Mouse (Mus musculus) urinary bladder, postnatal 4 days (tissue): ENCODE results near the gene Cldn11.
A peak's percentile ranks its signal among the peaks of the same experiment; 100 is the strongest.

Source experiments
- DNase-seq, 2 experiments: peaks; one replicate each; pipeline ENCODE4 v3.0.0; 2021 to 2022; ENCODE audit warnings: low spot score in 2 of 2

The Cldn11 gene

DNA sequence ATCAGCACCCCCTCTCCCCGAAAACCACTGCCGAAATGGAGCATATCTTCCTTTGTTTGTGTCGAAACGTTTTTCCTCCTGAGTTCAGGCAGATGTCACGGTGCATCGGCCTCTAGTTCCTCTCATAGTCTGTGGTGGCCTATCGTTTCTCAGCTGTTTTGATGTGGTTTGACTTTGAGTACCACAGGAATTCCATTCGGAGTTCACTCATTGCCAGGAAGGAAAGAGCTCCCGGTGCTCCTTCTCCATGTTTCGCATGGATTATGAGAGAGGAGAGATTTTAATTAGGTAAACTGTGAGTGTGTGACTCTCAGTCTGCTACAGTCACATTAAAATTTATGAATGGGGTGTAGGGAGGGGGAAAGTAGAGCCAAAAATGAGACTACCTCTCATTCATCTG, 10.3 kb downstream of the Cldn11 start:
- DNase-seq, result no peak

DNA sequence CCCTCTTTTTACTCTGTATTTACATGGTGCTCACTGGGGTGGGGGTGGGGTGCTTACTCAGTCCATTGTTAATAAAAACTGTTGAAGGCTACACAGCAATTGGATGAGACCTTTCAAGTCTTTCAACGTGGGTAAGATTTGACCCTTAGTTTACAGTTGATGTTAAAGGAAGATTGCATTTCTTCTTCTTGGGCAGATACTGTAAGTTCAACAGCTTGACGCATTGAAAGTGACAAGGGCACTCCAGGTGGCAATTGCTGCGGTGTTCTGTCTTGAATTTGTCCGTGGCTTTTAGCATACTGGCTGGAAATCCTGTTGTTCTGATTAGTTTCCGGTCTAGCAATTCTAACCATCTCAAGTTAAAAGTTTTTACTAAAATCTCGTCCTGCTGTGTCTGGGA, 11.6 kb downstream of the Cldn11 start:
- DNase-seq, result no peak

DNA sequence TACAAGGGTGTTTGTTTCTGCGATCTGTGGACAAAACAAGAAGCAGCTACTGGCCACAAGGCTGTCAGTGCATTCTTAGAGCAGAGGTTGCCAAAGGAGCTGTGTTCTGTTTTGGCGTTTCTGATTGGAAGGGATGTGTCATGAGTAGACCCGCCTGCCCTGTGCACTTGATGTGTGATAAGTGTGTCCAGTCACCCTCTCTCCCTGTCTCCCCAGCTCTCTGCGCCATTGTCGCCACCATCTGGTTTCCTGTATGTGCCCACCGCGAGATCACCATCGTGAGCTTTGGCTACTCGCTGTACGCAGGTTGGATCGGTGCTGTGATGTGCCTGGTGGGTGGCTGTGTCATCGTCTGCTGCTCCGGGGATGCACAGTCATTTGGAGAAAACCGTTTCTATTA, 13.1 kb downstream of the Cldn11 start:
- no peak for DNase-seq

DNA sequence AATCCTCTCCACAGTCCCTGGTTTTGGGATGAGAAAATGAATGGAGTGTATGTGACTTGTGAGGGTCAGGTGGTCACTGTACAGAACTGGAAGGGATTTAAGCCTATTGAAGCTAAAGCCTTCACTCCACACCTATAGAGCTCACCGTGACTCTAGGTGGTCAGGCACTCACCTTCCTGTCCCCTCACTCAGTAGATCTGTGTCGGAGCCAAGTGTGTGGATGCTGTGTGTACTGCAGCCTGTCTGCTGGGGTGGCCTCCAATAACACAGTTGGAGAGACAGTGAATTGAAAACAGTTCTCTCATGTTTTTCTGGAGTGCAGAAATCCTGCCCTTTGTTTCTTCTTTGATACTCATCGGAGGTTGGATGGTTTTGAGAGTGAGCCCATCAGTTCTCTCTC, 16.1 kb downstream of the Cldn11 start:
- no peak for DNase-seq

DNA sequence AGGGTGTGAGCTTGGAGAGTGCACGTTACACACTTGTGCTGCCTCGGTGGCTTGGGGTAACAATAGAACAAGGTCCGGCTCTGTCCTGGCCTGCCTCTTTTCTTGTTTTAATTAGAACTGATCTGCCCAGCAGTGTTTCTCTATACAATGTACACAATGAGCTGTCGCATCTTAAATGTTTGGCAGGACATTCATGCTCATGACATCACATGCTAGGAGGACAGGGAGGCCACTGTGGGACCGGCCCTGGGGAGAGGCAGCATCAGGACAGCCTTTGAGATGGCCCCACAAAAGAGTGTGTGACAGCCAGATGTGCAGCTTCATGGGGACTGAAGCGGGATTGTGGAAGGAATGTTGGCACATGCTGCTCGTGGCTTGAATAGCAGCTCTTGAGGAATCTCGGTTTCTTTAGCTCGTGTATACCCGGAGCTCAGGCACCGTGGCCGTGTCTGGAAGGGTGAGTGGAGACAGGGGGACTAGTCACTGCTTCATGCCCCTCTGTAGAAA, 16.7 kb downstream of the Cldn11 start:
- no peak for DNase-seq

DNA sequence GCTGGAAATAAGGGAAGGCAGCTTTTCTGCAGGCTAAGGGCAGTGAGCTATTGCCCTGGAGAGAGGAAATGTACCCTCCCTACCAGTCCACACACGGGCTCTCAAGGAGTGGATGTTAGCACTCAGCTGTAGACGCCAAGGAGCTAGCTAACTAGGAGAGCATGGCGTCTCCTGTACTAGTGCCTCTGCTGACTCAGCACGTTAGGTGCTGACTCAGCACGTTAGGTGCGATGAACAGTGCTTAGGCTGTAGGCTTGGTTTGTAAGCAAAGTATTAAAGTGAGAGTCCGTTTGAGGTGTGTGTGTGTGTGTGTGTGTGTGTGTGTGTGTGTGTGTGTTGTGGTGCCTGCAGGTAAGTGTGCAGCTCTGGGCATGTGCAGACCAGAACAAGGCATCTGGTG, 40.6 kb downstream of the Cldn11 start:
- DNase-seq, result no peak

DNA sequence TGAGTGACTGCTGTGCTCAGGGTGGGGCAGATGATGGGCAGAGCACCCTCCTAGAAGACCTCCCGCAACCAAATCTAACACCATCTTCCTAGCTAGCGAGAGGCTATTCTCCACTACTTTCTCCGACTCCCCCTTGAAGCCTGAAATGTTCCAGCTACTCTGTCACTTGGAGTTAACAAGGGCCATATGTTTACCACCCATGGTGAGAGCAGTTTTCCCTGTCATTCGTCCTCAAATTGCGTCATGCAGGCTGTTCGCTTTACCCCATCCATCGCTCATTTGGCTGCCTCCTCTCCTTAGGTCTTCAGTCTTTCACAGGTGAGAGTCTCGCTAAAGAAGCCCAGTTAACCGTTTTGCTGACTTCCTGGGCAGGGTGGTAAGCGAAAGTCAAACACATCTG, 41.7 kb downstream of the Cldn11 start:
- DNase-seq, result peak in 1 of 2 experiments; percentile 26

DNA sequence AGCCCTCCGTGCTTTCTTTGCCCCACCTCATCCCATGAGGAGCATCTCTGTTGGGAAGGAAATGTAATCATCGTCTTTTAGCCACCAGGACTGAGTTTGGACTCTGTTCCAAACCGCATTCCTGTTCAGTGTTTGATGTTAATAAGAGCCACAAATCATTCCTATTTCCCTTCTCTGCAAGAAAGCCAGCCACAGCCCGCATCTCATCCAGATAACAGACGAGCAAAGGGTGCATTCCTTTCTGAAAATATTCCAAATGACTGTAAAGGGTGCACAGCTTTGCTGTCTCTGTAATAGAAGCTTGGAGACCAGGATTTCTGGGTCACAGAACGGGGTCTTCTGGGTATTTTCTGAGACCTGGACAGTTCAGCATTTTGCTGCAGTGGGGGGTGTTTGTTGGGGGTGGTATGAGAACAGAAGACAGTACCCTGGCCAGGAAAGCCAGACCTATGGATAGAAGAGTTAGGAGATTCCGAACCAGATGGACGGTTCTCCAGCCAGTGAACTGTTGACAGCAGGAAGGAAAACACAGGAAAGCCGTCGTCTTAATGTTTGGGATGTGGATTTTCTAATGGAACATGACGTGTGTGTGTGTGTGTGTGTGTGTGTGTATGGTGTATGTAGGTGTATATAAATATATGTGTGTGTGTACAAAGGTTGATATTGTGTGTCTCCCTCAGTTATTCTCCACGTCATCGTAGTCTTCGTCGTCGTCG, 49.6 kb downstream of the Cldn11 start:
- DNase-seq, result no peak

DNA sequence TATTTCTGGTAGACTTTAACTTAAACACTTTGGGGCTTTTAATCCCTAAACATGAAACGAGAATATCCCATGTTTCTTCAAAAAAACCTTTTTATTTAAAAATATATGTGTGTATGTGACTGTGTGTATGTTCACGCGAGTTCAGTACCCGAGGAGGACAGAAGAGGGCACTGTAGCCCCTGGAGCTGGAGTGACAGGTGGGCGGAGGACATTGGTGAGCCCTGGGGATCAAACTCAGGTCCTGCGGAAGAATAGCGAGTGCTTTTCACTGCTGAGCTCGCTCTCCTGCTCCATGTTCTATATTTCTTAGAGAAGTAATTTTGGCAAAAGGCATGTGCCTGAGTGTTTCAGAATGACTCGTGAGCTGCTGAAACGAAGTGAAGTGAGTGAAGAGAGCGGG, 54.2 kb downstream of the Cldn11 start:
- DNase-seq, result no peak

DNA sequence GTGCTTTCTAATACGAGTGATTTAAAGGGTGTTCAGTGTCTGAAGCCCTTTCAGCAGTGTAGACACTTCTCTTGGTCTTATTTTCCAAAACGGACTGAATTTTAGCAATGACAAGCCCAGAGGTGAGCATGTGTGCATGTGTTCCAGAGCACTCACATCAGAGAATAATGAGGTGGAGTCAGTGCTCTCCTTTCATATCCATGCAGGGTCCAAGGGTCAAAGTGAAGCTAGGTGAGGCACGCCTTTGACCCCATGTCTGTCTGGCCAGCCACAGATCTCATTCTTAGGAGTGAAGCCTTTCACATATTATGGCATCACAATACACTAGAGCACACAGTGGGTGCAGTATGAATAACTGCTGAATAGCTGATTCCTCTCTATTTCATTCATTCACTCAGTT, 55.4 kb downstream of the Cldn11 start:
- no peak for DNase-seq

DNA sequence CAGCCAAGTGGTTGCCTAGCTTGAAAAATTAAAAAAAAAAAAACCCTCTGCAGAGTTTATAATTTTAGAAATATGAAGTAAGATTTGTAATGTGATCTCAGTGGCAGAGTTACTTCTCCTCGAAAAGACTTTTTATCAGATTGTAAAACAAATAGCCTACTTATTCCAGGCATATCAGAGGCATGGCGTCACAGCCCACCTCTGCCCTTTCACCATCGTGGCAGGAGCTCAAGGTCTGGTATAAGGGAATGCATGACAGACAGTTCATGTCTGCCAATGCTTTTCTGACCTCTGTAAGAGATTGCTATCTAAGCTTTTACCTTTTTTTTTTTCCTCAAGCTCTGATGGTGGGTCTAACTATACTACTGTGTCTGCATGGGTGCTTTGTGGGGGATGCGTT, 58.3 kb downstream of the Cldn11 start:
- no peak for DNase-seq

DNA sequence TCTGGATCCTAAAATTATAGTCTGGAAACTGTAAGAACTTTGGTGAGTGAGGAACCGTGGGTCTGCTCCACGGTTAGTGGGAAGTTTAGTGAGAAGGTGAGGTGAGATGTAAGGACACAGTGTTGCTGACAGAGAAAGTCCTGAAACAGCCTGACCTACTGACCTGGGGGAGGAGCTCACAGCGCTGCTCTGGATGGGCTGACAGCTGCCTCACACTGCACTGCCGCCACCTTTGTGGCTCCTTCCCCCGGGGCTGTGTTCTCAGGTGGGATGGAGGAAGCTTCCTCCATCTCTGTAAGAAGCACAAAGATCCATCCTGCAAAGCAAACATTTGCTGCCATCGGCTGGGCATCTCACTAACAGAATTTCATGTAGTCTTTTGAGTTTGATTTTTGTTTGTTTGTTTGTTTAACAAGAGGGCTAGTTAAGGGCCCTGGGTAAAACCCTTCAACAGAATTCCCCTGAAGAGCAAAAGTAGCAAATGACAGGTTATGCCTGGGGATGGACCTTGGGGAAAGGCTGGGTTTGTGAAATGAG, 58.8 kb downstream of the Cldn11 start:
- DNase-seq, result no peak

DNA sequence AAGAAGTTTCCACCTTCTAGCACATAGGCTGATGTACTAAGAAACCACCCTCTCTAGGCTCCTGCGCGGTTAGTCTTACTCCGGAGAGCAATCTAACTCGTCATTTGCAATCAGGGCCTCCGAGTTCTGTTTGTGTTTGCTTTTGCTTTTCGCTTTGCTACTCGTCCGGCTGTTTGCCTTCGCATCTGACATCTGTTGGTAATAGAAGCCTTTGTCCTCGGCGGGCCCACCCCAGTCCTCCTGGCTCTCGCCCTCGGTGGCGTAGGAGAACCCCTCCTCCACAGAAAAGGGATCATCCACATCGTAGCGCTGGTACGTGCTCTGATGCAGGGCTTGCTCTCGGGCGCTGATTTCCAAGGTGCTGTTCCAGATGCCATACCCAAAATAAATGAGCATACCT, 59.3 kb downstream of the Cldn11 start:
- no peak for DNase-seq

DNA sequence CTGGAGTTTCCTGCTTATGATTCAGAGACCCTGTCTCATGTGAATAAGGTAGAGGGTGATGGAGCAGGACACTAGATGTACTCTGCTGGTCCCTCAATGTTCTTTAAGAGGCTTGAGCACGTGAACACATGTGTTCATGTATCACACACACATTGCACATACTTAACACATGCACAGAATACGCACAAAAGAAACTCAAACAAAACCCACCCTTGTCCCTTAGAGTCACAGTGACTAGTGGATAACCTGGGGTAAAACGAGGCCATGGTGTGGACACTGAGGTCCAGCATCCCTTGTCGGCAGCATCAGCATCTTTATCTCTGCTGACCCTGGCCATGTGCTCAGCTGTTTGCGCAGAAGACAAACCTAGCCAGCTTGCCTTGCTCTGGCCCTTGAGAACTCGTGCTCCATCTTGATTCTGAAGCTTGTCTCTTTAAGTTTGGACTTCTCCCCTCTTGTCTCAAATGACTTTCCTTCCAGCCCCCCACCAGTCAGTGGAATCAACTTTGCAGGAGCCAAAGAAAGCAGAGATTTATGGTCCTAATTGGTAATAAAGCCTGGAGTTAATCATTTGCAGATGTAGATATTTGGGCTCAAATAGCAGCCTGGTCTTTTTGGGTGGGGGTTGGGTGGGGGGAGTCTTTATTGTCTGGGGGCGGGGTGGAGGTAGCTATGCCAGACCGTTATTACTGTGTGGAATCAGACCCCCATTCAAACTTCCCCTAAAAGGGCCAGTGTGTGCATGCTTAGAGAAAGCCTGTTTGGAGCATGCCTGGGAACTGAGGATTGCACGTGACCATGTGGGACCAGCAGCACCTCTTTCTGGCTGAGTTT, 62.7 kb downstream of the Cldn11 start:
- DNase-seq, result no peak

DNA sequence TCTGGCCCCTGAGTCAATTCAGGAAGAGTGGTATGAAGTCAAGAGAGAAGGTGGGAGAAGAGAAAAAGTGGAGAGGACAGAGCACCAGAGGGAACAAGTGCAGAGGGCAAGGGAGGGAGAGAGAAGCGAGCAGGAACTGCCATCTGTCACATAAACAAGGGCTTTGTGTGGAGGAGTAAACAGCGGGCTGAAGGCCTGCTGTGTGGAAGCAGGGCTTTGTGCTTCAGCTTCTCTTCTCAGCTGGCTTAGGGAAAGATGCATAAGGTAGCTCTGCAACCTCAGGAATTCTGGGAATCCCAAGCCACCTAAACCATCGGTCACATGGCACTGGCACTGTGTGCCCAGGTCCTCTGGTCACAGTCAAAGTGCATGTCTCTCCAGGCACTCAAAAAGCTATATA, 64.1 kb downstream of the Cldn11 start:
- no peak for DNase-seq
